Comparison of ENCODE assay signal across 6 mouse cellular contexts in genomic region chr9:88709794-88710193, GRCm38 (mm10). TPM values are rescaled to one million over a fixed set of nuclear protein-coding genes. Genes with fewer than 3 reads are reported as not detected.
"Had no signal": no experiment of that assay in that cellular context is flagged by ENCODE, and none has a peak within 500 bp of the region (broad histone marks: within the 10 kb centered on the region; RNA-seq: fewer than 3 reads in every experiment).

No protein-coding gene starts in this region.

RNA-seq across cellular contexts. Expression of gene Bcl2a1d, which starts 21.9 kb away (rescaled TPM):
- total RNA-seq: layer of hippocampus, adult 18-20 months; left cerebral cortex, postnatal 10 days; left cerebral cortex, postnatal 4 days had no signal
- polyA plus RNA-seq: midbrain, embryonic 11.5 days; midbrain, embryonic 15.5 days; testis, adult 2 months had no signal
